In genomic region chr6:54283299-54283698, GRCm38 (mm10) we compare ENCODE assay signal across 24 mouse cellular contexts. TPM values are rescaled to one million over a fixed set of nuclear protein-coding genes. Genes with fewer than 3 reads are reported as not detected.
DNase-seq lines count a peak whose midpoint lies in the region; ATAC-seq and TF ChIP-seq lines count a peak whose summit lies in the region.
"Had no signal": no experiment of that assay in that cellular context is flagged by ENCODE, and none has a peak within 500 bp of the region (broad histone marks: within the 10 kb centered on the region; RNA-seq: fewer than 3 reads in every experiment).

No protein-coding gene starts in this region.

- intact Hi-C loops in heart, adult 2 months (cut with DNase I) = no loop called here

- no peak overlapping the region for H3K27ac ChIP-seq in midbrain, embryonic 11.5 days (ENCODE audit: low read depth, low read length)
- H3K27ac ChIP-seq in midbrain, postnatal 0 days (ENCODE audit: low read depth, low read length) = no peak overlapping the region
- no peak overlapping the region for H3K27ac ChIP-seq in heart, adult 2 months
- H3K27ac ChIP-seq: embryonic facial prominence, embryonic 15.5 days; forebrain, embryonic 10.5 days; gastrocnemius, adult 2 months; heart, embryonic 13.5 days; hindbrain, embryonic 12.5 days had no signal

- H3K9me3 ChIP-seq in midbrain, embryonic 11.5 days (ENCODE audit: control insufficient read depth, low read length) = no peaks in the 10 kb centered on the region
- no peaks in the 10 kb centered on the region for H3K9me3 ChIP-seq in midbrain, postnatal 0 days (ENCODE audit: low read length)
- H3K9me3 ChIP-seq: embryonic facial prominence, embryonic 15.5 days; forebrain, embryonic 10.5 days; heart, embryonic 13.5 days; hindbrain, embryonic 12.5 days had no signal

- no peak for TF ChIP-seq CTCF in midbrain, postnatal 0 days (IDR thresholded peaks at IDR 0.05)
- no peak for TF ChIP-seq CTCF in heart, adult 2 months (IDR thresholded peaks at IDR 0.05)

- no peak for TF ChIP-seq EP300 in heart, adult 2 months (IDR thresholded peaks at IDR 0.05; ENCODE audit: insufficient read depth, low read depth, low read length)

- H3K4me3 ChIP-seq in midbrain, embryonic 11.5 days (ENCODE audit: low read depth, low read length) = no peak overlapping the region
- H3K4me3 ChIP-seq in midbrain, postnatal 0 days (ENCODE audit: low read depth, low read length) = no peak overlapping the region
- H3K4me3 ChIP-seq in heart, adult 2 months = no peak overlapping the region
- H3K4me3 ChIP-seq: embryonic facial prominence, embryonic 15.5 days; erythroblast, embryonic 14.5 days; forebrain, embryonic 10.5 days; gastrocnemius, adult 2 months; heart, embryonic 13.5 days; hindbrain, embryonic 12.5 days had no signal

- no peak for ATAC-seq in midbrain, embryonic 11.5 days (ENCODE audit: low FRiP score)
- ATAC-seq in midbrain, postnatal 0 days (ENCODE audit: low FRiP score) = no peak
- ATAC-seq: forebrain, embryonic 14.5 days; hindbrain, embryonic 16.5 days had no signal

- no peak overlapping the region for H3K9ac ChIP-seq in midbrain, embryonic 11.5 days (ENCODE audit: low read length)
- H3K9ac ChIP-seq in midbrain, postnatal 0 days (replicated peaks; ENCODE audit: low read length, poor library complexity, severe bottlenecking) = no peak overlapping the region
- H3K9ac ChIP-seq in heart, adult 2 months (ENCODE audit: low read depth, low read length) = no peak overlapping the region
- H3K9ac ChIP-seq: embryonic facial prominence, embryonic 15.5 days; heart, embryonic 13.5 days; hindbrain, embryonic 12.5 days had no signal

- H3K79me2 ChIP-seq in heart, adult 2 months (replicated peaks; ENCODE audit: control insufficient read depth, insufficient read depth, low read length) = no peaks in the 10 kb centered on the region

- 0 out of 2 replicates have a peak, but pooled peaks cover under 1% of the 10 kb centered on the region for H3K4me1 ChIP-seq in midbrain, embryonic 11.5 days (ENCODE audit: control insufficient read depth, insufficient read depth, low read length)
- no peaks in the 10 kb centered on the region for H3K4me1 ChIP-seq in midbrain, postnatal 0 days (ENCODE audit: insufficient read depth, low read length)
- peaks cover 7% of the 10 kb centered on the region for H3K4me1 ChIP-seq in heart, adult 2 months (ENCODE audit: control insufficient read depth, insufficient read depth, low read length)

- DNase-seq in midbrain, embryonic 11.5 days (ENCODE audit: low spot score, missing footprints) = peak; percentile 80
- no peak for DNase-seq in midbrain, postnatal 0 days (ENCODE audit: low spot score)
- DNase-seq in ES-CJ7 (ENCODE audit: low read depth, low spot score) = peak; percentile 96
- DNase-seq in ZHBTc4 (ENCODE audit: low read depth, low spot score) = peak; percentile 90
- DNase-seq in heart, adult 2 months = no peak
- DNase-seq in embryo, embryonic 10.5 days (ENCODE audit: low spot score) = no peak
- DNase-seq in right cerebral cortex, postnatal 14 days = no peak
- DNase-seq: adrenal gland, adult 2 months; adrenal gland, postnatal 25 days; cerebellum, adult 18-20 months; cerebellum, adult 9-11 months; cerebellum, postnatal 36 days; embryo, embryonic 11 days; gastrocnemius, adult 2 months; gastrocnemius, postnatal 25 days; heart, postnatal 36 days had no signal

- no peaks in the 10 kb centered on the region for H3K27me3 ChIP-seq in midbrain, embryonic 11.5 days (ENCODE audit: control insufficient read depth, insufficient read depth, low read length)
- H3K27me3 ChIP-seq in midbrain, postnatal 0 days (ENCODE audit: insufficient read depth, low read length) = no peaks in the 10 kb centered on the region
- H3K27me3 ChIP-seq in heart, adult 2 months (ENCODE audit: control insufficient read depth, insufficient read depth, low read length) = no peaks in the 10 kb centered on the region
- H3K27me3 ChIP-seq: embryonic facial prominence, embryonic 15.5 days; heart, embryonic 13.5 days; hindbrain, embryonic 12.5 days had no signal

- H3K36me3 ChIP-seq in midbrain, embryonic 11.5 days (ENCODE audit: control insufficient read depth, insufficient read depth, low read length) = no peaks in the 10 kb centered on the region
- no peaks in the 10 kb centered on the region for H3K36me3 ChIP-seq in midbrain, postnatal 0 days (ENCODE audit: insufficient read depth, low read length)
- H3K36me3 ChIP-seq in heart, adult 2 months (ENCODE audit: control insufficient read depth, insufficient read depth, low read length) = no peaks in the 10 kb centered on the region
- H3K36me3 ChIP-seq: embryonic facial prominence, embryonic 15.5 days; forebrain, embryonic 10.5 days; G1E; hindbrain, embryonic 12.5 days had no signal

- 33% methylated on average over 1 of the region's 1 CpGs for WGBS in midbrain, embryonic 11.5 days
- WGBS in midbrain, postnatal 0 days = 10% methylated on average over 1 of the region's 1 CpGs
- 72% methylated on average over 1 of the region's 1 CpGs for WGBS in heart, adult 2 months

- H3K4me2 ChIP-seq in midbrain, embryonic 11.5 days = no peak overlapping the region
- no peak overlapping the region for H3K4me2 ChIP-seq in midbrain, postnatal 0 days (ENCODE audit: low read depth, low read length, poor library complexity, severe bottlenecking)
- H3K4me2 ChIP-seq: embryonic facial prominence, embryonic 15.5 days; heart, embryonic 13.5 days; hindbrain, embryonic 12.5 days had no signal

- TF ChIP-seq POLR2A in heart, adult 2 months (IDR thresholded peaks at IDR 0.05; ENCODE audit: insufficient read depth, low read depth, low read length) = no peak

RNA-seq across cellular contexts. Expression of gene Prr15, which starts 42.3 kb away (rescaled TPM):
- 0.54 and 0.97 TPM in 2 replicates for polyA plus RNA-seq in midbrain, embryonic 11.5 days (2014; fragmentation: Nextera tagmentation; extraction: Ambion mirVana)
- 1.5 and 2.1 TPM in 2 replicates for total RNA-seq in midbrain, postnatal 0 days (2014; rRNA removed)
- polyA plus RNA-seq in midbrain, postnatal 0 days (2015; fragmentation: Nextera tagmentation; extraction: Ambion mirVana) = 1.8 and 2.4 TPM in 2 replicates
- total RNA-seq in heart, adult 2 months (2021) = 1 to 10 TPM; 1.7 to 2.6 TPM
- polyA plus RNA-seq in heart, adult 2 months (2012; rRNA removed) = 1.1 and 1.2 TPM in 2 replicates
- polyA plus RNA-seq: erythroblast, embryonic 14.5 days; G1E had no signal

Comparison
In these comparisons a context has a peak if more than half of its experiments do, and no peak if none do; other contexts are left out.
1. DNase-seq: peak in midbrain, embryonic 11.5 days (single experiment), ES-CJ7 (single experiment) and ZHBTc4 (single experiment); none in midbrain, postnatal 0 days (single experiment), heart, adult 2 months (0 of 2), embryo, embryonic 10.5 days (single experiment) and right cerebral cortex, postnatal 14 days (single experiment).